Mouse (Mus musculus) ES-Bruce4 (cell line): ENCODE measurements around the gene Fam180a. TPM values are rescaled to one million over a fixed set of nuclear protein-coding genes. Genes with fewer than 3 reads are reported as not detected.

Experiments used
- H3K27ac ChIP-seq: 2 replicates; pipeline ENCODE4 v1.5.1; 2012; ENCODE audit warnings: low read length, inconsistent platforms; ENCODE audit not compliant: insufficient read depth
- H3K27me3 ChIP-seq: 2 replicates; pipeline ENCODE4 v1.6.1; 2012; ENCODE audit warnings: mild to moderate bottlenecking, low read length, inconsistent platforms; ENCODE audit not compliant: control insufficient read depth, poor library complexity, insufficient read depth, severe bottlenecking
- H3K36me3 ChIP-seq: 2 replicates; pipeline ENCODE4 v1.6.1; 2012; ENCODE audit warnings: inconsistent platforms, mild to moderate bottlenecking, low read length, moderate library complexity; ENCODE audit not compliant: control insufficient read depth, poor library complexity, insufficient read depth, severe bottlenecking
- H3K4me1 ChIP-seq: one replicate; pipeline ENCODE4 v1.8.1; 2011; ENCODE audit warnings: low read length; ENCODE audit not compliant: control insufficient read depth, insufficient read depth
- H3K4me3 ChIP-seq: 2 replicates; pipeline ENCODE4 v1.5.1; 2011; ENCODE audit warnings: low read depth, mild to moderate bottlenecking, low read length
- H3K9ac ChIP-seq: 2 replicates; pipeline ENCODE4 v1.6.1; 2012; ENCODE audit warnings: low read depth, mild to moderate bottlenecking, inconsistent platforms; ENCODE audit not compliant: poor library complexity, severe bottlenecking
- H3K9me3 ChIP-seq: replicated peaks from 2 replicates; pipeline ENCODE4 v1.6.1; 2012; ENCODE audit warnings: mild to moderate bottlenecking, low read length, inconsistent platforms; ENCODE audit not compliant: control insufficient read depth, poor library complexity, insufficient read depth, severe bottlenecking
- CTCF ChIP-seq: IDR thresholded peaks from one replicate; pipeline ENCODE4 v1.8.1; 2011; ENCODE audit warnings: low read depth, low read length
- EP300 ChIP-seq: IDR thresholded peaks from 2 replicates; pipeline ENCODE4 v1.6.1; 2011; ENCODE audit warnings: low read depth, low read length; ENCODE audit not compliant: insufficient read depth
- POLR2A ChIP-seq: IDR thresholded peaks from one replicate; pipeline ENCODE4 v1.8.1; 2011; ENCODE audit warnings: low read length; ENCODE audit not compliant: insufficient read depth
- polyA plus RNA-seq: library from polyadenylated mRNA; stranded (reverse); fragments of >200 nt; gene quantifications from 2 replicates; pipeline ENCODE4 v1.2.4, GENCODE M21; 2011; ENCODE audit warnings: low read depth; ENCODE audit not compliant: missing spikeins, insufficient read depth, insufficient read length

Gene Fam180a
- polyA plus RNA-seq, 1 experiment, result not detected

DNA sequence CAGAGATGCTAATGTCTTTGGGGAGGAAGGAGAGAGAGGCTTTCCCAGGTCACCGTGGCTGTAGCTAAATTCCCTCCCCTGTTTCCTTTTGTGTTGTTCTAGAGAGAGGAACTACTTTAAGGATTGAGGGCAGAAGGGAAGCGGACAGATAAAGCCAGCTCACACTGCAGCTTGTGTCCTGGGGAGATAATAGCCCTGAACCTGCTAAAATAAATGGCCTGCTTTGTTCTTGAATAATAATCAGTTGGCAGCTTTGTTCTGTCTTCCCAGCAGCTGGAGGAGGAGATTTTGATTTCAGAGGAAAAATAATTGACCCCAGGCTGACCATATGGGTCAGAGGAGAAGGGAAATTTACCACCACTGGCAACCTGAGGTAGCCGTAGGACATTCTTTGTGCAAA, 12.7 kb upstream of the Fam180a start:
- TF ChIP-seq POLR2A, result no peak
- TF ChIP-seq CTCF, result no peak
- no peak for TF ChIP-seq EP300
- Histone ChIP-seq H3K9ac (no peak overlapping the region), H3K36me3 (no peaks in the 10 kb centered on the region), H3K4me3 (no peak overlapping the region), H3K27ac (no peak overlapping the region), H3K9me3 (no peaks in the 10 kb centered on the region), H3K27me3 (no peaks in the 10 kb centered on the region), H3K4me1 (no peaks in the 10 kb centered on the region)

- Histone ChIP-seq H3K9me3 (no peaks in the 10 kb centered on the region), H3K4me3 (no peak overlapping the region), H3K27me3 (no peaks in the 10 kb centered on the region), H3K9ac (no peak overlapping the region), H3K4me1 (no peaks in the 10 kb centered on the region), H3K36me3 (no peaks in the 10 kb centered on the region), H3K27ac (no peak overlapping the region)
- TF ChIP-seq CTCF (no peak), POLR2A (no peak), EP300 (no peak)
Measured at GRCm38 (mm10) chr6:35337836-35338235, 11.9 kb upstream of the Fam180a start.

DNA sequence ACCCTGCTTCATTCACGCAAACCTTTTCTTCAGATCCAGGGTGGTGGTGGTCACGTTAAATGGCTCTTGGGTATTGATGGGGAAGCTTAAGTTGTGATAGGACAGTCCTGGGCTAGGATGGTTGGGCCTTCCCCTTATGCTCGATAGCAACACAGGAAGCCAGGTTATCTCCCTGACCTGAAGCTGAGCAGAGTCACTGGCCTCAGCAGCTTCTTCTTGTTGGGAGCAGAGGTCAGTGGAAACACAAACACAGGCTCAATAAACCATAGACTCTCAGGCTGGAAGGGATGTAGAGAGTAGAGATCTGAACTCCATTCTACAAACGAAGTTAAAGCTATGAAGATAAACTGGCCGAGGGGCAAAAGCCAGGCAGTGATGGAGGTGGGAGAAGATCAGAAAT, 9.5 kb upstream of the Fam180a start:
- no peak overlapping the region for H3K4me3 ChIP-seq
- H3K4me1 ChIP-seq, result peaks cover 2% of the 10 kb centered on the region
- no peak overlapping the region for H3K27ac ChIP-seq
- no peak overlapping the region for H3K9ac ChIP-seq
- H3K27me3 ChIP-seq, result no peaks in the 10 kb centered on the region
- H3K36me3 ChIP-seq, result no peaks in the 10 kb centered on the region
- H3K9me3 ChIP-seq, result no peaks in the 10 kb centered on the region
- TF ChIP-seq CTCF (no peak), EP300 (no peak), POLR2A (no peak)

- H3K9ac ChIP-seq, result no peak overlapping the region
- no peaks in the 10 kb centered on the region for H3K9me3 ChIP-seq
- H3K4me3 ChIP-seq, result no peak overlapping the region
- H3K27me3 ChIP-seq, result no peaks in the 10 kb centered on the region
- H3K27ac ChIP-seq, result no peak overlapping the region
- TF ChIP-seq POLR2A (no peak), CTCF (peak; percentile 72)
- H3K36me3 ChIP-seq, result no peaks in the 10 kb centered on the region
- H3K4me1 ChIP-seq, result peaks cover 2% of the 10 kb centered on the region
Measured at GRCm38 (mm10) chr6:35334278-35334677, 8.3 kb upstream of the Fam180a start.

GRCm38 (mm10) chr6:35333632-35334031, 7.7 kb upstream of the Fam180a start:
- H3K9ac ChIP-seq, result no peak overlapping the region
- TF ChIP-seq POLR2A, result no peak
- no peak for TF ChIP-seq CTCF
- no peak for TF ChIP-seq EP300
- no peaks in the 10 kb centered on the region for H3K36me3 ChIP-seq

DNA sequence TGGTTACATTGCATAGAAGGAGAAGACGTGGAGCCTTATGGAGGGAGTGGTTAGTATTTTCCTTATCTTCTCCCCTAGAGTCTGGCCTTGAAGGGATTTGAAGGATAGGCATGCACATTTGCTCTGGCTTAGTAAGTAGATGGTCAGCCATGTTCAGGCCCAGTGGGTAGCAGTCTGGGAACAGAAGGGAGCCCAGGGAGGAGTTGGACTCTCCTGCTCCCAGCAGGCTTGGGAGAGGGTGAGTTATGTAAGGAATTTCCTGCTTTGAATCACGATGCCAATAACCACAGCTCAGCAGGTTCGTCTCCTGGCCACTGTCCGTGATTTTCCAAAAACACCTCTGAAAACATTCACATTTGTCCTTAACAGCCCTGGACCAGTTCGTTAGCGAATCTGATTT, 4.9 kb upstream of the Fam180a start:
- H3K27ac ChIP-seq, result no peak overlapping the region
- no peak overlapping the region for H3K4me3 ChIP-seq
- peaks cover 2% of the 10 kb centered on the region for H3K4me1 ChIP-seq
- H3K9me3 ChIP-seq, result no peaks in the 10 kb centered on the region
- TF ChIP-seq EP300, result no peak
- no peak for TF ChIP-seq CTCF
- no peak for TF ChIP-seq POLR2A
- H3K9ac ChIP-seq, result no peak overlapping the region
- H3K27me3 ChIP-seq, result no peaks in the 10 kb centered on the region
- H3K36me3 ChIP-seq, result no peaks in the 10 kb centered on the region

More at GRCm38 (mm10) chr6:35333632-35334031, 7.7 kb upstream of the Fam180a start:
- Histone ChIP-seq H3K4me1 (peaks cover 2% of the 10 kb centered on the region), H3K4me3 (no peak overlapping the region), H3K27me3 (no peaks in the 10 kb centered on the region), H3K27ac (no peak overlapping the region), H3K9me3 (no peaks in the 10 kb centered on the region)

DNA sequence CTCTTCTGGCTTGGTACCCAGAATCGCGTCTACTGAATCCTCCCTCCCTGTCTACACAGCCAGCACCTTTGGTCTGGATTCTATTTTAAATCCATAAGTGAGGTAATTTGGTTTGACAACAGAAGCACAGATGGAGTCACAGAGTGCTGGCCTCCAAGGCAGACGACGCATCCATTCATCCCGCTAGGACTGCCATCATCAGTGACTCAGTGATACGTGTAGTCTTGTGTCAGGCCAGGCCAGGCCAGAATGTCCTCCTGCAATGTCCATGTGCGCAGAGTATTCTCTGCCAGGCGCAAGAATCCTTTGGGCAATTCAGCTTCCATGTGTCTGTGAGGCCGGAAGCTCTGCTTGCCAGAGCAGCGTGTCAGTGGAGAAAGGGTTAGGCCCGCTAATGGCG, 4.0 kb upstream of the Fam180a start:
- no peak overlapping the region for H3K27ac ChIP-seq
- H3K4me3 ChIP-seq, result no peak overlapping the region
- TF ChIP-seq CTCF (no peak), EP300 (no peak), POLR2A (no peak)
- H3K9ac ChIP-seq, result no peak overlapping the region
- H3K36me3 ChIP-seq, result no peaks in the 10 kb centered on the region
- H3K4me1 ChIP-seq, result peaks cover 2% of the 10 kb centered on the region
- no peaks in the 10 kb centered on the region for H3K9me3 ChIP-seq
- no peaks in the 10 kb centered on the region for H3K27me3 ChIP-seq
